Mouse (Mus musculus) MEL (cell line): ENCODE measurements around the gene Nyap1. TPM values are rescaled to one million over a fixed set of nuclear protein-coding genes. Genes with fewer than 3 reads are reported as not detected.

Source experiments
- DNase-seq: peaks from one replicate; pipeline ENCODE4 v3.0.0; 2011; ENCODE audit warnings: low read depth, low spot score
- H3K27ac ChIP-seq: 2 replicates; pipeline ENCODE4 v1.5.1; 2012; ENCODE audit warnings: low read depth, mild to moderate bottlenecking, control low read depth, low read length, moderate library complexity; ENCODE audit not compliant: control insufficient read depth
- H3K27me3 ChIP-seq, 2 experiments: fragments of 150-350 bp in 1 of 2; sonication (generic) in 1 of 2; 2 replicates each; pipeline ENCODE4 v1.6.1; 2012; ENCODE audit warnings: low read length in 2 of 2, mild to moderate bottlenecking in 2 of 2, improper control_type of control experiment in 1 of 2, moderate library complexity in 1 of 2; ENCODE audit not compliant: insufficient read depth in 2 of 2, control insufficient read depth in 1 of 2
- H3K36me3 ChIP-seq, 2 experiments: 2 replicates each; pipeline ENCODE4 v1.6.1; 2012 to 2014; ENCODE audit warnings: low read length in 2 of 2, improper control_type of control experiment in 1 of 2, inconsistent platforms in 1 of 2, mild to moderate bottlenecking in 1 of 2; ENCODE audit not compliant: insufficient read depth in 2 of 2, control insufficient read depth in 1 of 2
- H3K4me1 ChIP-seq, 2 experiments: fragments of 150-350 bp in 1 of 2; sonication (generic) in 1 of 2; 2 replicates each; pipeline ENCODE4 v1.6.1; 2012; ENCODE audit warnings: low read length in 2 of 2, improper control_type of control experiment in 1 of 2, mild to moderate bottlenecking in 1 of 2; ENCODE audit not compliant: insufficient read depth in 2 of 2, control insufficient read depth in 1 of 2
- H3K4me3 ChIP-seq, 2 experiments: fragments of 150-350 bp in 1 of 2; sonication (generic) in 1 of 2; 2 replicates each; pipeline ENCODE4 v1.5.1; 2012; ENCODE audit warnings: low read depth in 2 of 2, low read length in 2 of 2, mild to moderate bottlenecking in 2 of 2, moderate library complexity in 2 of 2, control low read depth in 1 of 2, improper control_type of control experiment in 1 of 2; ENCODE audit not compliant: control insufficient read depth in 1 of 2, insufficient read depth in 1 of 2
- H3K79me2 ChIP-seq: 2 replicates; pipeline ENCODE4 v1.6.1; 2012; ENCODE audit warnings: mild to moderate bottlenecking, low read length, moderate library complexity; ENCODE audit not compliant: control insufficient read depth, poor library complexity, insufficient read depth
- H3K9ac ChIP-seq: 2 replicates; pipeline ENCODE4 v1.6.1; 2012; ENCODE audit warnings: low read depth, mild to moderate bottlenecking, control low read depth, low read length, moderate library complexity; ENCODE audit not compliant: control insufficient read depth, poor library complexity, severe bottlenecking
- H3K9me3 ChIP-seq: fragments of 150-350 bp; sonication (generic); replicated peaks from 2 replicates; pipeline ENCODE4 v1.6.1; 2012; ENCODE audit warnings: mild to moderate bottlenecking, low read length, improper control_type of control experiment, moderate library complexity; ENCODE audit not compliant: insufficient read depth
- CHD2 ChIP-seq: IDR thresholded peaks from 2 replicates; pipeline ENCODE4 v1.6.1; 2011; ENCODE audit warnings: low read length, improper control_type of control experiment
- CTCF ChIP-seq, 3 experiments: IDR thresholded peaks in 2 of 3; conservative IDR thresholded peaks in 1 of 3; 2 replicates each; pipeline ENCODE4 v1.5.1; 2011 to 2012; ENCODE audit warnings: low read length in 3 of 3, low read depth in 2 of 3, mild to moderate bottlenecking in 2 of 3, improper control_type of control experiment in 1 of 3, inconsistent platforms in 1 of 3, mixed read lengths in 1 of 3, moderate library complexity in 1 of 3; ENCODE audit not compliant: control insufficient read depth in 1 of 3, insufficient read depth in 1 of 3, poor library complexity in 1 of 3, severe bottlenecking in 1 of 3
- E2F4 ChIP-seq: IDR thresholded peaks from 2 replicates; pipeline ENCODE4 v1.6.1; 2011; ENCODE audit warnings: low read depth, low read length, improper control_type of control experiment, borderline replicate concordance
- ELF1 ChIP-seq: IDR thresholded peaks from 2 replicates; pipeline ENCODE4 v1.6.1; 2014; ENCODE audit warnings: low read depth, mild to moderate bottlenecking, inconsistent platforms, low read length, improper control_type of control experiment, moderate library complexity
- EP300 ChIP-seq, 2 experiments: IDR thresholded peaks; 2 replicates each; pipeline ENCODE4 v1.6.1; 2011; ENCODE audit warnings: improper control_type of control experiment in 2 of 2, low read length in 2 of 2, low read depth in 1 of 2, mild to moderate bottlenecking in 1 of 2
- ETS1 ChIP-seq: IDR thresholded peaks from 2 replicates; pipeline ENCODE4 v1.6.1; 2012; ENCODE audit warnings: low read depth, mild to moderate bottlenecking, inconsistent platforms, low read length, improper control_type of control experiment, moderate library complexity
- GABPA ChIP-seq: IDR thresholded peaks from 2 replicates; pipeline ENCODE4 v1.6.1; 2012; ENCODE audit warnings: low read depth, mild to moderate bottlenecking, inconsistent platforms, low read length, improper control_type of control experiment, moderate library complexity
- GATA1 ChIP-seq: IDR thresholded peaks from 2 replicates; pipeline ENCODE4 v1.6.1; 2011; ENCODE audit warnings: low read depth, low read length, improper control_type of control experiment
- HCFC1 ChIP-seq: IDR thresholded peaks from 2 replicates; pipeline ENCODE4 v1.6.1; 2012; ENCODE audit warnings: low read depth, mild to moderate bottlenecking, inconsistent platforms, low read length, improper control_type of control experiment, moderate library complexity
- JUND ChIP-seq: IDR thresholded peaks from 2 replicates; pipeline ENCODE4 v1.6.1; 2011; ENCODE audit warnings: low read depth, mild to moderate bottlenecking, improper control_type of control experiment, low read length
- MAFK ChIP-seq: IDR thresholded peaks from 2 replicates; pipeline ENCODE4 v1.6.1; 2011; ENCODE audit warnings: low read depth, mild to moderate bottlenecking, low read length, improper control_type of control experiment, borderline replicate concordance
- MAX ChIP-seq: IDR thresholded peaks from 2 replicates; pipeline ENCODE4 v1.6.1; 2011; ENCODE audit warnings: low read length, improper control_type of control experiment
- MXI1 ChIP-seq: IDR thresholded peaks from 2 replicates; pipeline ENCODE4 v1.6.1; 2011; ENCODE audit warnings: mild to moderate bottlenecking, low read depth, low read length, improper control_type of control experiment
- MYB ChIP-seq: IDR thresholded peaks from 2 replicates; pipeline ENCODE4 v1.6.1; 2011; ENCODE audit warnings: mild to moderate bottlenecking, low read depth, low read length, improper control_type of control experiment
- MYC ChIP-seq: IDR thresholded peaks from 2 replicates; pipeline ENCODE4 v1.6.1; 2011; ENCODE audit warnings: low read depth, mild to moderate bottlenecking, low read length, improper control_type of control experiment, moderate library complexity
- NRF1 ChIP-seq: IDR thresholded peaks from 2 replicates; pipeline ENCODE4 v1.6.1; 2014; ENCODE audit warnings: low read depth, mild to moderate bottlenecking, inconsistent platforms, low read length, improper control_type of control experiment, moderate library complexity; ENCODE audit not compliant: poor library complexity, insufficient read depth, severe bottlenecking
- POLR2A ChIP-seq, 2 experiments: IDR thresholded peaks; 2 replicates each; pipeline ENCODE4 v1.6.1; 2011 to 2012; ENCODE audit warnings: low read length in 2 of 2, mild to moderate bottlenecking in 2 of 2, control low read depth in 1 of 2, improper control_type of control experiment in 1 of 2, low read depth in 1 of 2, moderate library complexity in 1 of 2; ENCODE audit not compliant: control insufficient read depth in 1 of 2, insufficient read depth in 1 of 2, poor library complexity in 1 of 2
- POLR2AphosphoS5 ChIP-seq: IDR thresholded peaks from 2 replicates; pipeline ENCODE4 v1.6.1; 2012; ENCODE audit warnings: low read depth, borderline replicate concordance, mild to moderate bottlenecking, inconsistent platforms, low read length, moderate library complexity, mixed read lengths
- RAD21 ChIP-seq: IDR thresholded peaks from 2 replicates; pipeline ENCODE4 v1.6.1; 2011; ENCODE audit warnings: mild to moderate bottlenecking, low read depth, low read length, improper control_type of control experiment
- RCOR1 ChIP-seq: IDR thresholded peaks from 2 replicates; pipeline ENCODE4 v1.6.1; 2012; ENCODE audit warnings: low read depth, mild to moderate bottlenecking, inconsistent platforms, low read length, improper control_type of control experiment
- SMC3 ChIP-seq: IDR thresholded peaks from 2 replicates; pipeline ENCODE4 v1.6.1; 2011; ENCODE audit warnings: low read depth, low read length, improper control_type of control experiment
- TAL1 ChIP-seq: IDR thresholded peaks from 2 replicates; pipeline ENCODE4 v1.6.1; 2012; ENCODE audit warnings: mild to moderate bottlenecking, inconsistent platforms, low read length, moderate library complexity, mixed read lengths
- UBTF ChIP-seq: IDR thresholded peaks from 2 replicates; pipeline ENCODE4 v1.6.1; 2012; ENCODE audit warnings: low read depth, mild to moderate bottlenecking, inconsistent platforms, low read length, improper control_type of control experiment, moderate library complexity, borderline replicate concordance; ENCODE audit not compliant: insufficient read depth
- ZKSCAN1 ChIP-seq: IDR thresholded peaks from 2 replicates; pipeline ENCODE4 v1.6.1; 2012; ENCODE audit warnings: low read depth, mild to moderate bottlenecking, inconsistent platforms, low read length, improper control_type of control experiment, moderate library complexity
- ZMIZ1 ChIP-seq: IDR thresholded peaks from 2 replicates; pipeline ENCODE4 v1.6.1; 2012; ENCODE audit warnings: low read depth, mild to moderate bottlenecking, inconsistent platforms, low read length, improper control_type of control experiment, moderate library complexity
- ZNF384 ChIP-seq: IDR thresholded peaks from 2 replicates; pipeline ENCODE4 v1.6.1; 2012; ENCODE audit warnings: low read depth, mild to moderate bottlenecking, inconsistent platforms, low read length, improper control_type of control experiment
- polyA plus RNA-seq, 2 experiments: library from polyadenylated mRNA; stranded (reverse) in 1 of 2; unstranded in 1 of 2; fragments of >175 nt in 1 of 2; fragments of >200 nt in 1 of 2; gene quantifications; 2 replicates each; pipeline versions ENCODE4 v1.2.1 to v1.2.4; 2012; ENCODE audit warnings: low replicate concordance in 2 of 2, low read depth in 1 of 2; ENCODE audit not compliant: insufficient read length in 2 of 2, insufficient read depth in 1 of 2, missing spikeins in 1 of 2
- total RNA-seq: library from RNA; depleted of rRNA; stranded (reverse); fragments of 300-350 nt; gene quantifications from 2 replicates; pipeline ENCODE4 v1.2.3, GENCODE M21; 2012

Nyap1 gene
- total and polyA plus RNA-seq, 3 experiments, result 0.39 to 1.1 TPM; not detected in 1

DNA sequence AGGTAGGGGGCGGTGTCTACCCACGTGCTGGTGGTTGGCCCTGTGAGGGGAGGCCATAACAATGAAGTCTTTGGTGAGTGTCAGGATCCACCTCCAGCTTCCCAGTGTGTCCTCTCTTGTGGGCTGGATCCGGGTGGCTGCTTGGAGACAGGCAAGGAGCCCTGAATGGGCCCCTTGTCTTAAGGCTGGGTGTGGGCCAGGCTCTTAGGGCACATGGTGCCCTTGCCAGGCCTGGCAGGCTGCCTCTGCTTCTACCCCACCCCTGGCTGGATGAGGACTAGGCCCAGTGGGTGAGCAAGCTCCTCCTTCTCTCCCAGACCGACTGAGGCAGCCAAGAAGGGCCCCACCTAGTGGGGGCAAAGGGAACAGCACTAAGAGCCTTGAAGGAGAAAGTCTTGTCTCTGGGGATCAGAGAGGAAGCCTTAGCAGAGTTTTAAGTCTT lies 18.6 kb upstream of the Nyap1 start (continued):
- TF ChIP-seq E2F4 (no peak), POLR2A (IDR thresholded peaks at IDR 0.05; ENCODE audit: control insufficient read depth in 1 of 2, insufficient read depth in 1 of 2, low read depth in 1 of 2, low read length in 2 of 2, poor library complexity in 1 of 2) (peak in 1 of 2 experiments; percentile 25; a peak in 1 of 4 replicates), ETS1 (no peak), UBTF (no peak), EP300 (IDR thresholded peaks at IDR 0.05; ENCODE audit: low read depth in 1 of 2, low read length in 2 of 2) (no peak), ZNF384 (no peak), MXI1 (no peak; the same call in 1 of the 2 replicates), HCFC1 (peak; percentile 53; the same call in 1 of the 2 replicates), JUND (no peak), MAFK (no peak), ZKSCAN1 (no peak), CTCF (IDR thresholded peaks at IDR 0.05 in 2 of 3, conservative IDR thresholded peaks at IDR 0.05 in 1 of 3; ENCODE audit: control insufficient read depth in 1 of 3, insufficient read depth in 1 of 3, low read depth in 2 of 3, low read length in 3 of 3, poor library complexity in 1 of 3, severe bottlenecking in 1 of 3) (peak; percentile 91 to 96 (median 94)), GATA1 (no peak), MYC (0 out of 2 replicates have a peak, but pooled peaks have one; percentile 35), RAD21 (peak; percentile 64), MAX (peak; percentile 69; the same call in 1 of the 2 replicates), ELF1 (no peak), SMC3 (peak; percentile 92)

DNA sequence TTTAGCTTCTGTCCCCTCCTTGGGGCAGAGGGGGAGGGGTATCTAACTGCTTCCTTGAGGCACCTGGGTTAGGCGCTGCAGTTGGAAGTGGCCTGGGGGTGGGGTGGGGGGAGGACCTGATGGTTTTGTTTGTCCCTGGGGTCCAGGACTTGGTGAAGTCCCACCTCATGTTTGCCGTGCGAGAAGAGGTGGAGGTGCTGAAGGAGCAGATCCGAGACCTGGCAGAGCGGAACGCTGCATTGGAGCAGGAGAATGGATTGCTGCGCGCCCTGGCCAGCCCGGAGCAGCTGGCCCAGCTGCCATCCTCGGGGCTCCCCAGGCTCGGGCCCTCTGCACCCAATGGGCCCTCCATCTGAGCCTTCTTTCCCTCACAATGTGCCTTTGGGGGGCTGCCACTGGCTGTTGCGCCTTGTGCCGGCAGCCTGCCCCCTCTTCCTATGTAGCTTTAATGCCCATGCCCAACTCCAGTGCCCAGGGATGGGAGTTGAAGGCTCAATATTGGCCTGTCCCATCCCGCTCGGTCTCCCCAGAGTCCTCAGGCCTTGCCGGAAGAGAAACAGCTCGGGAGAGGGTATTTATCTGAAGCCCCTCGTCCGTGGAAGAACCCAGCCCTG lies 17.6 kb upstream of the Nyap1 start:
- no peak for TF ChIP-seq ZMIZ1
- no peak for TF ChIP-seq HCFC1
- TF ChIP-seq CHD2, result no peak
- no peak for TF ChIP-seq GABPA
- no peak for TF ChIP-seq SMC3
- TF ChIP-seq GATA1, result no peak
- no peak for TF ChIP-seq E2F4
- TF ChIP-seq RCOR1, result no peak
- no peak for TF ChIP-seq POLR2AphosphoS5
- no peak for TF ChIP-seq EP300 (IDR thresholded peaks at IDR 0.05; ENCODE audit: low read depth in 1 of 2, low read length in 2 of 2)
- TF ChIP-seq TAL1, result no peak
- no peak for TF ChIP-seq NRF1
- TF ChIP-seq MYB, result no peak
- TF ChIP-seq, all 39 proteins: peak for 0
- H3K27ac ChIP-seq, result no peak overlapping the region
- H3K4me3 ChIP-seq, result no peak overlapping the region
- no peaks in the 10 kb centered on the region for H3K27me3 ChIP-seq
- no peak overlapping the region for H3K9ac ChIP-seq
- H3K9me3 ChIP-seq, result no peaks in the 10 kb centered on the region
- no peaks in the 10 kb centered on the region; a peak in 2 of 4 replicates for H3K36me3 ChIP-seq
- DNase-seq, result no peak
- no peaks in the 10 kb centered on the region for H3K79me2 ChIP-seq
- no peaks in the 10 kb centered on the region for H3K4me1 ChIP-seq
